Mouse (Mus musculus): ENCODE results near the gene Dpep2nb.
"Not testable (repeated sequence)": the region's sequence is repeated elsewhere in the genome, so short reads cannot be mapped to it uniquely, and the experiment has no call there.

The Dpep2nb gene

DNA sequence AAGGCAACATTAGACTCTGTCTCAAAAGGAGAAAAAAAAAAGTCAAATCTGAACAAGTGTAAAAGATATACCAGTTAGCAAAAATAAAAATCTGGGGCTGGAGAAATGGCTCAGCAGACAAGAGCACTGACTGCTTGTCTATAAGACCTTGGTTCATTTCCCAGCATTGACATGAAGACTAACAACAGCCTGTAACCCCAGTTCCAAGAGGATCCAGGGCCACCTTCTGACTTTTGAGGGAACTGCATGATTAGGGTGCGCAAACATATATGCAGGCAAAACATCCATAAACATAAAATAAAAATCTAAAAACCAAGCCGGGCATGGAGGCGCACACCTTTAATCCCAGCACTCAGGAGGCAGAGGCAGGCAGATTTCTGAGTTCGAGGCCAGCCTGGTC lies 638 bp upstream of the Dpep2nb start:
- DNase-seq: no peak

DNA sequence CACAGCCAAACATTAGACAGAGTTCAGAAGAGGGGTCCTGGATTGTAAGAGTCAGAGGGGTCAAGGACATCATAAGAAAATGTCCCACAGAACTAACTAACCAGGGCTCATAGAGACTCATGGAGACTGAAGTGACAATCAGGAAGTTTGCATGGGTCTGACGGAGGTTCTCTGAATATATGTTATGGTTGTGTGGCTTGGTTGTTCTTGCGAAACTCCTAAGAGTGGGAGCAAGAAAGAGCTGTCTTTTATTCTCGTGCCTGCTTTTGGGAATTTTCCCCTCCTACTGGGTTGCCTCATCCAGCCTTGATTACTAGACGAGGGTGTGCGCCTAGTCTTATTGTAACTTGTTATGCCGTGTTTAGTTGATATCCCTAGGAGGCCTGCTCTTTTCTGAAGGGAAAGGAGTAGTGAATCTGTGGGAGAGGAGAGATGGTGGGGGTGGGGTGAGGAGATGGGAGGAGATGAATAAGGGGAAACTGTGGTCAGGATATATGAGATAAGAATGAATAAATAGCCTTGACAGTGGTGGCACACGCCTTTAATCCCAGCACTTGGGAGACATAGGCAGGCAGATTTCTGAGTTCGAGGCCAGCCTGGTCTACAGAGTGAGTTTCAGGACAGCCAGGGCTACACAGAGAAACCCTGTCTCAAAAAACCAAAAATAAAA lies 1.1 kb downstream of the Dpep2nb start:
- no peak for DNase-seq

DNA sequence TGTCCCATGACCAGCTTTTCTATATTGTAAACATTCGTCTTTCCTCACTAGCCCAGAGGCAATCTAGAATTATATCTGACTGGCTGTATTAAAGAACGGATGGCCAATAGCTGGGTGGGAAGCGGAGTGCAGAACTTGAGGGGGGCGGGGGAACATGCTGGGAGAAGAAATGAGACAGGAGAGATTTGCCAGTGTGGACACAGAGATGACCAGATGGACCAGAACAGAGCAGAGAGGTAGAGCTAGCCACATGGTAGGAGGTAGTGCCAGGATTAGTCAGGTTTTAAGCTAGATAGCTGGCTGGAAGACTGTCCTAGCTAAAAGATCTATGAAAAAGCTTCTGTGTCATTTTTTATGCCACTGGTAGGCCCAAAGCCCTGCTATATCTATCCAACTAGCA lies 3.9 kb downstream of the Dpep2nb start:
- no peak for DNase-seq

DNA sequence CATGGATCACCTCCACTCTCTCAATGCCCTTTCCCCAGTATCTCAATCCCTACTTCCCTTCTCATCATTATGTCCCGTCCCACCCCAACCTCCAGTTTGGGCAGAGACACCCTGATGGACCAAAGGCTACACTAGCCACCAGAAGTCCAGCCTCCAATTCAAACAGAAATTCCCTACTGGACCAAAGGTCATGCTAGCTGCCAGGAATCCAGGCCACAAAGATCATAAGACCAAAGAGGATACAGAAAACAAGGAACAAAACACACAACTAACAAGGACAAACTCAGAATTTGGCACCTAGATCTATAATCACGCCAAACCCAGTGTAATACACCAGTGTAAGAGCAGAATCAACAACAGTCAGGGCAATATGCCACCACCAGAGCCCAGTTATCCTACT lies 6.8 kb downstream of the Dpep2nb start:
- no peak for DNase-seq

DNA sequence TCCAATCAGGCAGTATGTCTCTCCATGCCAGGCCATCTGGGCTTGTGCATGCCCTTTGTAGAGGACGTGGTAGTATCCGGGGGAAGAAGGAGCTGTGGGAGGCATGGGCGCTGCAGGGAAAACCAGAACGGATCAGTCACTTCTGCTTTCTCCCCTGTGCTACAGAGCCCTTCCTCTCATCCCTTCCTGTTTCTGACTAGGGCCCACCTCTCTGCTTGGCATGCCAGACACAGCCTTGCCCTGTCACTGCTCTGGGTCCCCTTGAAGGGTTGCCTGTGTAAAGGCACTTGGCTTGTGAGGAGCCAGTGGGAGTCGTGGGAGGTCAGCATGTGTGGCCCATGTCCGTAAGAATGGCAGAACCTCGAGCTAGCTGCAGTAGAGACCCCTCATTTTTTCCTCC lies 9.4 kb downstream of the Dpep2nb start:
- no peak for DNase-seq

DNA sequence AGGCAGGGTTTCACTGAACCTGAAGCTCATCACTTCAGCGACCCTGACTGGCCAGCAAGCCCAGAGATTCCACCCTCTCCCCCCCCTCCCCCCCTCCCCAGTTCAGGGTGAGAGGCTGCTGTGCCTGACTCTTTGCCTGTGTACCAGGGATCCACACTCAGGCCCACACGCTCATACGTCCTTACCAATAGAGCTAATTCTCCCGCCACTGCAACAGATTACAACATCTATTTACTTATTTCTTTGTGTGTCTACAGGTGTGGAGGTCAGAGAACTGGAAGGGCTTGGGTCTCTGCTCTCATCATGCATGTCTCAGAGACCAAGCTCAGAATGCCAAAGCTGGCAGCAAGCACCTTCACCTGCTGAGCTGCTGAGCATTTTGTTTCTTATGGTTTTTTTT lies 12.5 kb downstream of the Dpep2nb start:
- no peak for DNase-seq

DNA sequence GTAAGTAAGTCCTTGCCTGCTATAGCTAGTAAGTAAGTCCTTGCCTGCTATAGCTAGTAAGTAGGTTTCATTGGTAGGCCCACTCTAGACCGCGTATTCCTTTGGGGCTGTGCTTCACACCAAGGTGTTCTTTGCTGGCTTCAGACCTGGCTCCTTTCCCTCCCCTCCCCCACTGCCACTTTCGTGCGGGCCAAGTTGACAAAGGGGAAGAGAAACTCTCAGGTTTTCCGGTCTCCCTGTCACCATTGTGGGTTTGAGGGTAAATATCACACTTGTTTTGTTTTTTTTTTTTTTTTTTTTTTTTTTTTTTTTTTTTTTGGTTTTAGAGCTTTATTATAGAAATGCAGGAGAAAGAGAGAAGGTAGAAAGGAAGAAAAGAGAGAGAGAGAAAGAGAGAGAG lies 13.3 kb downstream of the Dpep2nb start:
- DNase-seq: peak; percentile 79 to 85

DNA sequence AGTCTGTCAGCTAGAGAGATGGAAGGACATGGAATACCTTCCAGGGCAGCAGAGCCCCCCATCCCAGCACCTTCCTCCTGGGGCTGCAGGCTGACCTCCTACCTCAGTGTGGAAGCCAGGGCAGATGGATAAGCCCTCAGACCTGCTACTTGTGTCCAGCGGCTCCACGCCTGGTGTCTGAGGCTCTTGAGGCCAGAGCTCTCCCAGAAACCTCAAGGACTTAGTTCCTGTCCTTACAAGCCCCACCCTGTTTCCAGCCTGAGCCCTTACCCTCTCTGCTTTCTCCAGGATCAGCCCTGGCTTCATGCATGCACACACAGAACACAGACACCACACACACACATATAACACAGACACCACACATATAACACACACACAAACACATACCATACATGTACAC lies 14.2 kb downstream of the Dpep2nb start:
- peak in 1 of 2 experiments; percentile 29 for DNase-seq

DNA sequence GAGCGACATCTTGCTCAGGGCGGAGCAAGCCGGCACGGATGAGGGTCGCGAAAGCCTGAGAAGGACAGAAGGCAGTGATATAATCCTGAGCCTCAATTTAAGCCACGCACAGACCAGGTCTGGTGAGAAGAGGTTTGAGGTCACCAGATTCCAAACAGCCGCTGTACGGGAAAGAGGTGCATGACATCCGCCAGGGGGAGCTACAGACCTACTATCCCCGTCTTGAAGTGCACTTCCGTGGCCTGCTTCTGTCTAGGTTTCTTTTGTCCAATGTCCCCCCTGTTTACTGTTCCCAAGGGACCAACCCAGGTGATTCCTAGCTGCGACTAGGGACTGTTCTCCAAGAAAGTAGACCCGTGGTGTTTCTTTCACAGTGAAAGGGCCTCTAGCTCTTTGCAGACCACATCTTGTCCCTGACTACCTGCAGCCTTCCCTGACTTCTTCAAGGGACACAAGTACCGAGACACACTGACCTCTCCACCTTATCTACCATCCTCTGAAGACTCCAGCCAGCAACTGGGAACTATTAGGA lies 14.9 kb downstream of the Dpep2nb start, which contains the start of gene Dus2:
Dus2 (plus strand) TSS at position 482 of the 532 bp plus-strand sequence.
- DNase-seq: peak; percentile 82 to 84

DNA sequence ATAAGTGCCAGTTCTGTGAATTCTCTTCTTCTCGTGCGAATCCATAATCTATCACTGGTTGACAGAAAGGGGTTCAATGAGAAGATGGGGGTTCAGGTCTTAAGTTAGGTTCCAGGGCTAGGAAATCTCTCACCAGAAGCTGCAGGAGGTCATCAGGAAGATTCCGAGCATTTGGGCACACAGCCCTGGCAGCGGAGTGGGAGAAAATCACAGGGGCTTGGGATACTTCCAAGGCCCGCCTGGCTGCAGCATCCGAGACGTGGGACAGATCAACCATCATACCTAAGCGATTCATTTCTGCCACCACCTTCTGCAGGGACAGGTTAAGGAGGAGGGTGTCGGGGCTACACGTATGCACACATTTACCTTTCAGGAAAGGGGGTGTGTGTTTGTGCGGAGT lies 17.2 kb downstream of the Dpep2nb start:
- no peak for DNase-seq

DNA sequence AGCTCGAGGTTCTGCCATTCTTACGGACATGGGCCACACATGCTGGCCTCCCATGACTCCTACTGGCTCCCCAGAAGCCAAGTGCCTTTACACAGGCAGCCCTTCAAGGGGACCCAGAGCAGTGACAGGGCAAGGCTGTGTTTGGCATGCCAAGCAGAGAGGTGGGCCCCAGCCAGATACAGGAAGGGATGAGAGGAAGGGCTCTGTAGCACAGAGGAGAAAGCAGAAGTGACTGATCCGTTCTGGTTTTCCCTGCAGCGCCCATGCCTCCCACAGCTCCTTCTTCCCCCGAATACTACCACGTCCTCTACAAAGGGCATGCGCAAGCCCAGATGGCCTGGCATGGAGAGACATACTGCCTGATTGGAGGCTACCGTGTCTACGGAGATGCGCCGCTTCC lies 22.4 kb downstream of the Dpep2nb start:
- DNase-seq: not testable (repeated sequence)

DNA sequence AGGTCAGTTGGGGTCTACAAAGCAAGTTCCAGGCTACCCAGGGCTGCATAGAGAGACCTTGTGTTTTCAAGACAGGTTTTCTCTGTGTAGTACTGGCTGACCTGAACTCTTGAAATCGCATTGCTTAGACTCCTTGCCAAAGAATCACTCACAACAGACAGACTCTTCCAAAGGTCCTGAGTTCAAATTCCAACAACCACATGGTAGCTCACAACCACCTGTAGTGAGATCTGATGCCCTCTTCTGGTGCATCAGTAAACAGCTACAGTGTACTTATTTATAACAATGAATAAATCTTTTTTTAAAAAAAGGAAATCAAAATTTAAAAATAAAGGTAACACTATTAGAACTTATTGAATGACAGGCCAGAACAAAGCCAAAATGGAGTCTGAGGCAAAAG lies 24.6 kb downstream of the Dpep2nb start:
- no peak for DNase-seq

DNA sequence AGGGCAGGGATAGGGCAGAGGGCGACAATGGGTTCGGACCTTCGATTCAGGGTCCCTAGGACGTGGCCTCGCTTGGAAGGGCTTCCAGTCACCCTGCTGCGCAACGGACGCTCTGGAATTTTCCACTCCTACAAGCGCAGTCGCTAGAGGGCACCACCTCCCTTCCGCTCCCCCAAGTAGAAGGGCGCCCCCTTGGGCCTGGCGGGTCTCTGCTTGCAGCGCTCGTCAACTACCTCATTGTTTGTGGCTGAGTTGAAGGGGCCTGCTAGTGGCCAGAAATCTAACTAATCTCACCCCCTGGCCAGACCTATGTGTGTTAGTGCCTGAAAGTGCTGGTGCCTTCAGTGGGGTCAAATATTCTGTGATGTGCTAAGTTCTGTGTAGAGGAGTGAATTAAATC lies 26.4 kb downstream of the Dpep2nb start, which contains the start of gene Dpep3:
Dpep3 (minus strand) TSS at position 105 of the 400 bp plus-strand sequence.
- no peak for DNase-seq

DNA sequence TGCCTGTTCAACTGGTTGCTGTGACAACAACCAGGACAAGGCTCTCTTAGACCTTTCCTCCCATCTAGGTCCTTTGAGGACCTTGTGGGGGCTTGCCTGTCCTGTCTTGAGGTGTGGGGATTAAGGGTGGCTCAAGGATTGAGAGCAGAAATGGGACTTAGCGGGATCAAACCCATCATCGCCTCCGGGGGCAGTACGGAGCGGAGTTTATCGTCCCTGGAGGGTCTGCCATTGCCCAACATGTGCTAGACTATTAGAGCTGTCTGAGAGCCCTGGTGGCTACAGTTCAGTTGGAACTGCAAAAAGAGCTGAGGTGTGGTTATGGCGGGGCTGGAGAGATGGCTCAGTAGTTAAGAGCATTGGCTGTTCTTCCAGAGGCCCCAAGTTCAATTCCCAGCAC lies 30.4 kb downstream of the Dpep2nb start:
- DNase-seq: no peak

DNA sequence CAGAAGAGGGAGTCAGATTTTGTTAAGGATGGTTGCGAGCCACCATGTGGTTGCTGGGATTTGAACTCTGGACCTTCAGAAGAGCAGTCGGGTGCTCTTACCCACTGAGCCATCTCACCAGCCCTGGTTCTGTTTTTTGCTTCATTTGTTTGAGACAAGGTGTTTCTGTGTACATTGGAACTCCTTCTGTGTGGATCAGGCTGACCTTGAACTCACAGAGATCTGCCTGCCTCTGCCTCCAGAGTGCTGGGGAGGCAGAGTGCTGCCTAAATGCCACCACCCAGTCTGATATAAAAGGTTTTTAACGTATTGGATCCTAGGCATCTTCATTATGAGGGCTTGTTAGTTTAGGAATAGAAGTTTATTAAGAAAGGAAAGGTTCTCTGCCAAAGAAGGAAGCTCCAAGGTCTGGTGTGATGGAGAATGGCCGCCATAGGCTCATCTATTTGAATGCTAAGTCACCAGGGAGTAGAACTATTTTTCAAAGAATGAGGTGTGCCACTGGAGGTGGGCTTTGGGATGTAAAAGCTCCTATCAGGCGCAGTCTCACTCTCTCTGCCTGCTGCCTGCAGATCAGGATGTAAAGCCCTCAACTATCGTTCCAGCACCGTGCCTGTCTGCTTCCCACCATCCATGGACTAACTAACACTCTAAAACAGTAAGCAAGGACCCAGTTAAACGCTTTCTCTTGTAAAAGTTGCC lies 34.6 kb downstream of the Dpep2nb start:
- DNase-seq: no peak

DNA sequence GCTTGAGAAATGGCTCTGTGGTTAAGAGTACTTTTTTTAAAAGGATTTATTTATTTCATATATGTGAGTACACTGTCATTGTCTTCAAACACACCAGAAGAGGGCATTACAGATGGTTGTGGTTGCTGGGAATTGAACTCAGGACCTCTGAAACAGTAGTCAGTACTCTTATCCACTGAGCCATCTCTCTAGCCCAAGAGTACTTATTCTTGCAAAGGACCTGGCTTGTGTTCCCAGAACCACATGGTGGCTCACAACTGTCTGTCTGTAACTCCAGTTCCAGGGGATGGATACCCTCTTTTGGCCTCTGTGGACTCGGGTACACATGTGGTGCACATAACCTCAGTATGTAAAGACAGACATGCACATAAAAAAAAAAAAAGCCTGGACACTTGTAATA lies 36.4 kb downstream of the Dpep2nb start:
- DNase-seq: no peak

DNA sequence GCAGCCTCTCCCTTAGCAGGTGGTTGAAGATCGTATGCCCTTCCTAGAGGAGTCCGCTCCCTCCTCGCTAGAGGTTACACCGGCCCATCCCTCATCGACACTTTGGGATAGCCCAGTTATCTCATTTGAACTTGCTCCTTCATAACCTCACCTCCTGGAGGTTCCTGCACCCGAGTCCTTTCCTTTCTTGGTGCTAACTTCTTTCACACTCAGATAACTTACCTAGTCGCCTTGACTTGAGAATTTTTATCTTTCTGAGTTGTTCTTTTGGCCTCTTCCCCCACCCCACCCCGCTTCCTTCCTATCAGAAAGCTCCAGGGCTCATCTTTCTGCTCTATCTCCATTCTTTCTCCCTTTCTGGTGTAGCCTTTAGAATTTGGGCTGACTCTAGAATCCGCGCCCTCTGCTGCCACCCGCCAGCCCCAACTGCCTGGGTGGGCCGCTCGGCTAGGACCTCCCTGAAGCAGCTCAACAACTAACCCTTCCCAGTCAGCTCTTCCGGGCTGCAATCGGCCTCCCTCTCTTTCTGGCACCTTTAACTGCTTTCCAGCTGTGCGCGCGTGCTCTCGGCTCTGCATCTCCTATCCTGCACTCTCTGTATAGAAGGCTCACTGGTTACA lies 39.0 kb downstream of the Dpep2nb start:
- peak; percentile 56 to 67 for DNase-seq

DNA sequence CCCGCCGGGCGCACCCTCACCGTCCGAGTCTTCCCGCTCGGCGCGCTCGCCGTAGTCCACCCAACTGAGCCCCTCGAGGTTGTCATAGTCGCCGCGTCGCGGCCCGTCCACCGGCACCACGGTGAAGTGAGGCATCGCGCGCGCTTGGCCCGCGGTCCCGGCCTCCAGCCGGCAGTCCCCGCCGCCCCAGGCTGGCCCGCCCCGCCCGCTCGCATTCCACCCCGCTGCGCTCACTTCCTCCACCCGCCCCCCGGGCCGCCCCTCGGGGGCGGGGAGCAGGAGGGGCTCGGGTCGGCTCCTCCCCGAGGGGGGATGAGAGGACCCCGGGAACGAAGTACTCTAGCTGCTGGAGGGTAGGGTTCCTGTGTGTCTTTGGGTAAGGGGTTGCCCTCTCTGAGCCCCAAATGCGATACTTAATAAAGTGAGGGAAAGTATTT lies 39.9 kb downstream of the Dpep2nb start, which contains the start of gene Slc12a4:
Slc12a4 (minus strand) TSS at position 193 of the 437 bp plus-strand sequence.
- peak; percentile 88 to 91 for DNase-seq

DNA sequence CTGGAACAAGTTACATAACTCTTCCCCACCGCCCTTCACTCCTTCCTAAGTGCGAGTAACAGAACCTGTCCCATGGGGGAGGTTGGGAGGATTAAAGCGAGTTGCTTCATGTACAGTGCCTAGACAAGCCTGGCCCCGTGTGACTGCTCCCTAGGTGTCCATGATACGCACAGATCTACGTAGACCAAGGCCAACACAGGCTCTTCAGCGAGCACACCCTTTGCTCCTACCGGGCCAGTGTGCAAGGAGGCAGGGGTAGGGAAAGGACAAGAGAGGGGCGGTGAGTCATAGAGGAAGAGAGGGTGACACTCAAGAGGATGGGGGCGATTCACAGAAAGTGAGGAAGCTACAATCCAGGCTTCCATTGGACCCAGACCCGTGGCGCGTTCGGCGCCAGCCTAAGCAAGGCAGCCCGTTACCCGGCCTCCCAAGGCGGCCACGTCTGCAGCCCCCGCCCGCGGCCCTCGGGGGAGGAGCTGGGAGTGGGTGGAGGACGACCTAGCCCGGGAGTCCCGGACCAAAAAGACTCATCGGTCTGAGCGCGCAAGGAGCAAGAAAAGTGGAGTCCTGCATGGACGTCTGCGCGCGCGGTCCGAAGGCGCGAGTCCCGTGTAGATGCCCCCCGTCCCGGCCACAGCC lies 40.4 kb downstream of the Dpep2nb start:
- DNase-seq: peak; percentile 61 to 70

DNA sequence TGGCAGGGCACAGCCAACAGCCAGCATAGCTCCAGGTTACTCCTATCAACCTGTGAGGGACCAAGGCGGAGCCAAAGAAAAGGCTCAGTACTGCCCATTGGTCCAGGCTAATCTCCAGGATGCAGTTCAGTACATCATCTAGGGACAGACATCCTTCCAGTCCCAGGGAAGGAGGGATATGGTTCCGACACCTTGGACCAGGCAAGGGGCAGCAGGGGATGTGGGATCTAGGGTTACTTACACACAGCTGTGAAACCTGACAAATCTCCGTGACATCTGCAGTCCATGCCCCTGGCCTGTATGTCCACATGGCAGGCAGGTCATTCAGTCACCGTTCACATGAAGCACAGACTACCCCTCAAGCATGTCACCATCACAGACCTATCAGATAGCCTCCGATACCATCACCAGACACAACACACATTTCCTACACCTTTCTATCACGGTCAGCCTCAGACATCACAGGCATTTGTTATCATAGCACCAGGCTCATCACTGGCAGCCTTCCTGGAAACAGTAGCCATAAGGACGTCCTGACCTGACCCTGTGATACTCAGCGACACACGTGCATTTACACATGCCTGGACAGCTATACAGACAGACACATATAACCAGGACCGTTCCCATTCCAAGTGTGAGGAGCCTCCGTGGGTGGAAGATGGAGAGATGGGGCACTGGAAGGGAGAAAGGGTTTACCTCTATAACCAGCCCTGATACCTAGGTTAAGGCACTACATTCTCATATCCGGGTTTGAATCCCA lies 41.1 kb downstream of the Dpep2nb start:
- DNase-seq: no peak

DNA sequence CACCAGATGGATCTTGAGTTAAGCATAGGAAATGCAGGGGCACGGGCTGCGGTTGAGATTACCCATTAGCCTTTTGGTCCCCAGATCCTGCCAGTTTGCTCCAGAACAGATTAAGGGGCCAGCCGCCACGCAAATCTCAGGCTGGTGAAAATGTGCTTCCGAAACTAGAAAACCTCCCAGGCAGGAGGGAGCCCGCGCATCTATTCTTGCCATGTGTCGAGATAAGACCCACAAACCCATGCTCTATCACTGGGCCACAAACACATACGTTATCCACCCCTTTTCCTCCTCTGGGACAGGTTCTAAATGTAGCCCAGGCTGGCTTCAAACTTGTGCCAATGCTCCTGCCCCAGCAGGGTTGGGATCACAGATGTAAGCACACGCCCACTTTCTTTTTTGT lies 44.2 kb downstream of the Dpep2nb start:
- no peak for DNase-seq

DNA sequence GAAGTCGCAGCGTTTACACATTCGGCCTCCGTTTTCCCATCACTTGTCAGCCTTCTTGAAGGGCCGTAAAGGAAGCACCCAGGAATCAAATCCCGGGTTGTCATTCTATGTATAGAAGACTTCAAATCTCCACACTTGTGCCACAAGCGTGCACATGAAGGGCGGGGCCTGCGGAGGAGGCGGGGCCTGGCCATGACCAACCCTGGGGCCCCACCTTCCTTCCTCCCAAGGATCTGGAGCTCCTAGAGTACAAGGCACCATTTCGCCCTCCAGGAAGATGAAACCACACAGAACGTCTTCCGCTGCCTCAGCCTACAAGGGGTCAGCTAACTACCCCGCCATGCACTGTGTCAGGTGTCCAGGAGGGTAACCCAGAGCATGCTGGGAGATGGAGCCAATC lies 44.7 kb downstream of the Dpep2nb start:
- DNase-seq: no peak

All from thymus, postnatal 36 days (tissue).